Mouse (Mus musculus) T-helper 1 cell (primary cell): ENCODE data around the gene Gabrg3.

ENCODE experiments used
- in situ Hi-C: fragments of 300-600 bp; cut with MboI, MseI; formaldehyde crosslinking; loops from one replicate; pipeline ENCODE4 v1.15.1; 2025; ENCODE audit warnings: high pct_unique_total_duplicates

Gene Gabrg3

GRCm38 (mm10) chr7:56765612-56766445 lies 621.2 kb downstream of the Gabrg3 start:
- in situ Hi-C loops: no loop called here

- in situ Hi-C loops: no loop called here
These were observed 657.8 kb downstream of the Gabrg3 start for GRCm38 (mm10) chr7:56729225-56729624.
